Mouse (Mus musculus) layer of hippocampus, adult 2 months (tissue): ENCODE measurements around the gene Slc35g1. TPM values are rescaled to one million over a fixed set of nuclear protein-coding genes. Genes with fewer than 3 reads are reported as not detected.

ENCODE experiments used
- DNase-seq, 2 experiments: peaks; one replicate each; pipeline ENCODE4 v3.0.0; 2022; ENCODE audit warnings: low spot score in 2 of 2
- H3K27ac ChIP-seq: fragments of 200-600 bp; 2 replicates; pipeline ENCODE4 v1.8.1; 2022
- H3K4me3 ChIP-seq: fragments of 200-600 bp; 2 replicates; pipeline ENCODE4 v1.8.1; 2022; ENCODE audit warnings: mild to moderate bottlenecking
- CTCF ChIP-seq: fragments of 200-600 bp; conservative IDR thresholded peaks from 2 replicates; pipeline ENCODE4 v1.8.1; 2022; ENCODE audit warnings: antibody characterized with exemption, mild to moderate bottlenecking, moderate library complexity
- long read RNA-seq, 2 experiments: library from polyadenylated mRNA; stranded (forward); transcript quantifications; one replicate each; pipeline ENCODE4 v2.0.0; 2021; ENCODE audit warnings: borderline mapping rate in 2 of 2
- total RNA-seq, 2 experiments: library from RNA; stranded (reverse); gene quantifications; 2 replicates each; pipeline ENCODE4 v1.2.3; 2021

Gene Slc35g1
- 1 to 10 TPM; 2.4 to 3.1 TPM for total RNA-seq
- long read RNA-seq, experiment 1, partial matches to known transcripts = 0 of 1 reads
- long read RNA-seq, experiment 1, other reads (novel, unspliced or antisense) = 1 of 1 reads
- long read RNA-seq, experiment 2 = 0 reads

GRCm38 (mm10) chr19:38395701-38396632 lies at the start of gene Slc35g1:
Gene Slc35g1 (plus strand): TSS chr19:38395980.
- DNase-seq = peak; percentile 14 to 54
- Histone ChIP-seq H3K4me3 (peak within 1 kb of the TSS; percentile 63), H3K27ac (peak within 1 kb of the TSS; percentile 81)
- TF ChIP-seq CTCF = no peak

DNA sequence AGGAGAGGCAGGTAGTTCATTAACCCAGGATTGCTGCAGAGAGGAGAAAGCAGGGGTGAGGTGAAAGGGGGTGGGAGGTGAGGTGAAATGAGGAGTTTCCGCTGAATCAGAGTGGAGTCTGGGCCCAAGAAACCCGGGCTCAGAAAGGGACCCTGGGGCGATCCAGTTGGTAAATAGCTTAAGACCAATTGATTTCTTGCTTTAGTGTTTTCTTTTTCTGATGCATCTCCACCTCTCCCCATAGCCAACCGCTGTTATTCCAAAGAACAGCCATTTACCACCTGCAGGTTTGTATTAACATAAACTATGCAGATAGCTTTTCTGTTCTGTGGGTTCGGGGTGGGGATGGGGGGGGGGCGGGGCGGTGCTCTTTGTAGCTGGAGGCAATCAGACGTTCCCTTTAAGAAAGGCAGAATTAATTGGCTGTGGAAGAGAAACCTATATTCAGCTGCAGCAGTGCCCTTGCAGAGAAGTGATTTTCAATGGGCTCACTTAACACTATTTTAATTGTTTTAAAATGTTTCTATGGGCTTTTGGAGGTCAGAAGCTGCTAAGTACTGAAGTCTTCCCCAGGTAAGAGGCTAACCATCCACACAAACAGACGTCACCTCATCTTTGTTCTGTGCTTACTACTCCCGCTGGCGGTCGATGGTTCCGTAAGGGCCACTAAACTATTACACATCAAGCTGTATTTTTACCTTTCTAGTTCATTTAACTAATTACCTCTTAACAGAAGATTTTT lies 47.3 kb upstream of the Slc35g1 start:
- no peak for TF ChIP-seq CTCF
- Histone ChIP-seq H3K4me3 (no peak overlapping the region), H3K27ac (no peak overlapping the region)
- no peak for DNase-seq

- no peak for DNase-seq
- no peak for TF ChIP-seq CTCF
- H3K27ac ChIP-seq = no peak overlapping the region
- no peak overlapping the region for H3K4me3 ChIP-seq
Measured at GRCm38 (mm10) chr19:38349013-38349341, 46.8 kb upstream of the Slc35g1 start.

- H3K27ac ChIP-seq = no peak overlapping the region
- TF ChIP-seq CTCF = no peak
- no peak overlapping the region for H3K4me3 ChIP-seq
- DNase-seq = no peak
Measured at GRCm38 (mm10) chr19:38351202-38351601, 44.6 kb upstream of the Slc35g1 start.

DNA sequence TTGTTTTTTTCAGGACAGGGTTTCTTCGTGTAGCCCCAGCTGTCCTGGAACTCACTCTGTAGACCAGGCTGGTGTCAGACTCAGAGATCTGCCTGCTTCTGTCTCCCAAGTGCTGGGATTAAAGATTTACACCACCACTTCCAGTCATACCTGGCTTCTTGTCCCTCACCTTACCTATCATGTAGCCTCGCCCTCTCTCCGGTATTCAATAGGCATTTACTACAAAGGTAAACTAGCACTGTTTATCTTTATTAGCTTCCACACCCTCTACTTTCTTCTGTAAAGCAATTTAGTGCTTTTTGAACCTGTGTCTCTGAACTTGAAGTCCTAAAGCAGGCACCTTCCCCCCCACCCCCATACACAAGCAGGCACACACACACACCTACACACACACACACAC lies 44.1 kb upstream of the Slc35g1 start:
- TF ChIP-seq CTCF = no peak
- Histone ChIP-seq H3K27ac (no peak overlapping the region), H3K4me3 (no peak overlapping the region)
- no peak for DNase-seq

DNA sequence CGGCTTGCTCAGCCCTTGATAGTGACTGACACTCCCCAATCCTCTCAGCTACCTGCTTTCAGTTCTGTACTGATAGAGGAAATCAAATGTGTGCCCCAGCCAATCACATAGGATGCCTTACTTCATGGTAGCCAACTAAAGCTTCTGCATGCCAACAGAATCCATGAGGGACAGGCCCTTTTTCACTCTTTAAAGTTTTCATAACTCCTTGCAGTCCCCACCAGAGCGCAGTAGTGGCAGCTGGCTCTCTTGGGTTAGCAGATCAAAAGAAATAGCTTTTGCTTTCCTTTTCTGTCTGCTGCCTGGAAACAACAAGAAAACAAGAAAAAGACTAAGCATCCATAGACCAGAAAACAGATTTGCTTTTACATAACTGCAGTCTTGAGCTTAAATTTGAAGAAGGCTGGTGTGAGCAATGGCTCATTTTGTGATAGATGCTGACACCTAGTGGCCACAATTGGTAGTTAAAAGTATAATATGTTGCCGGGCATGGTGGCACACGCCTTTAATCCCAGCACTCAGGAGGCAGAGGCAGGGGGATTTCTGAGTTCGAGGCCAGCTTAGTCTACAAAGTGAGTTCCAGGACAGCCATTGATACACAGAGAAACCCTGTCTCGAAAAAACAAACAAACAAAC lies 43.2 kb upstream of the Slc35g1 start:
- peak; percentile 80 for TF ChIP-seq CTCF
- peak overlapping the region; percentile 62 for H3K27ac ChIP-seq
- peak; percentile 41 to 68 for DNase-seq
- H3K4me3 ChIP-seq = no peak overlapping the region

DNA sequence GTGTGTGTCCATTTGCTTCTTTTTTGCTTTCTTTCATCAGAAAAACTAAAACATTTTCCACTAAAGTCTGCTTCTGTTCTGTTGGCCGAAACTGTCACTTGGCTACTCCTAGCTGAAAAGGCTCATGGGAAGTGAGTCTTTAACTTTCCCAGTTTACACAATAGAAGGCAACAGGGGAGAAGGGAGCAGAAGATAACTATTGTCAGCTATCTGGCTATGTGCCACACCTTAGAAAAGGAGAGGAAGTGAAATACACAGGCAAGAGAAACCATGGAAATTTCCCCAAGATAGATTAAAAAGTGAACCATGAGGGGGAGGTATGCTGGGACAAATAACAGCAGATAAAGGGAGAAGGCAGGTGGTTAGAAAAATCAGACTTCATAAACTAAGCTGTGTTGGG lies 41.5 kb upstream of the Slc35g1 start:
- Histone ChIP-seq H3K4me3 (no peak overlapping the region), H3K27ac (no peak overlapping the region)
- TF ChIP-seq CTCF = no peak
- no peak for DNase-seq

DNA sequence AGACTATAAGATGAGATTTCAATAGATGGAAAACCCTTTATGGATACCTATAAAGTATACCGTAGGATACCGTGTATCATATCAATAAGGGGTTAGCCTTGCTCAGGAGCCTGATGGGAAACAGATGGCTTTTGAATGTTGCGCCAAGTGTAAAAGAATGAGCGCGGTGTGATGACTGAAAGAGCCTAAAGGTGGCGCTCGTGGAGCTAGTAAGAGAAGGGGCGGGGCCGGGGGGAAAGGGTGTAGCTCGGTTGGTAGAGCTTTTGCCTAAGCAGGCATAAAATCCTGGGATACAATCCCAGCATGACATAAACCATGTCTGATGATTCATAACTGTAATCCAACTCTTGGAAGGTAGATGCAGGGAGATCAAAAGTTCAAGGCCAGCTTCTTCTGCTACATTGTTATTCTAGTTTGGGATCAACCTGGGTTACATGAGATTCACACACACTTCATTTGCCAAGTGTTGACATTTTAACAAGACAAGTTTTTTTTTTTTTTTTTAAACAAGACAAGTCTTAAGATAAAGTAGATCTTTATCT lies 40.9 kb upstream of the Slc35g1 start:
- no peak for DNase-seq
- no peak overlapping the region for H3K27ac ChIP-seq
- TF ChIP-seq CTCF = peak; percentile 17; the same call in 1 of the 2 replicates
- no peak overlapping the region for H3K4me3 ChIP-seq

DNA sequence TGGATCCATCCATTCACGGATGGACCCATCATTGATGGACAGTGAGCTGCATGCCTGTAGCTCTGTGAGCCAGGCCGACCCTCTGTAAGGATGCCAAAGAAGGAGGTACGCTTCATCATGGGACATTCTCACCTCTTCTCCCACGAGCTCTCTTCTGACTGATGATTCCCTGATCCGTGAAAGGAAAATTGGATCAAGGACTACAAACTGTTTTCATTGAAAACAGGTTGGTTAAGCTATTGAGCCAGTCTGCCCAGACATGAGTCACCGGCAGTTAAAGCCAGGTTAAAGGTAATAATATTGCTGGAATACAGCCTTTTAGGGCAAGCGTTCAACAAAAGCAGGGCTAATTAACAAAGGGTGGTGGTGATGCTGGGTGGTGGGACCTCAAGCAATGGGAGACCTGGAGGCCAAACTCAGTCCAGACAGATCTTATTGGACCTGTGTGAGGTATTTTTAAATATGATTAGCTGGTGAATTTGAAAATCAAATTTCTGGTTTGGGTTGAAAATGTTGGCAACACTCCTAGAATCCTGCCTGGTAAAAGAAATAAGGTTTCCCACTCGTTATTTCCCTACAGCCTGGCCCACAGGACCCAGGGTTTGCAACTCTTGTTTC lies 39.5 kb upstream of the Slc35g1 start:
- no peak overlapping the region for H3K27ac ChIP-seq
- no peak overlapping the region for H3K4me3 ChIP-seq
- TF ChIP-seq CTCF = no peak
- DNase-seq = no peak

GRCm38 (mm10) chr19:38357956-38358623 lies 37.7 kb upstream of the Slc35g1 start:
- no peak for TF ChIP-seq CTCF
- Histone ChIP-seq H3K4me3 (no peak overlapping the region), H3K27ac (no peak overlapping the region)
- no peak for DNase-seq

DNA sequence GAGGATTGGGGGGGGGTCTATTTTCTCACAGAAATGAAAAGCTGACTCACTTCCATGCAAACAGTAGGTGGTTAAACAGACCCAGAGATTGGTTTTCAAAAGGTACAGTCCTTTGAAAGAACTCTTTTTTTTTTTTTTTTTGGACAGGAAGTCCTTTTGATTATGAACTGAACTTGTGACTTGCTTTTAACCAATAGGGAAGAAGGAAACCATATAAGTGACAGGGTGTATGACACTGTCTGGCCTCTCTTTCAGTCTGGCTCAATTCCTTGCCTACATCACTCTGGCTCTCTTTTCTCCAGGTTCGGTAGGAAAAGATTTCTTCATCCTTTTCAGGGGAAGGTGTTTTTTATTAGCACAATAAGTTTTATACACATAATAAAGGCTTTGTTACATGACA lies 36.5 kb upstream of the Slc35g1 start:
- Histone ChIP-seq H3K27ac (no peak overlapping the region), H3K4me3 (no peak overlapping the region)
- no peak for DNase-seq
- TF ChIP-seq CTCF = no peak

- TF ChIP-seq CTCF = no peak
- no peak for DNase-seq
- Histone ChIP-seq H3K4me3 (no peak overlapping the region), H3K27ac (no peak overlapping the region)
Measured at GRCm38 (mm10) chr19:38361850-38362249, 33.9 kb upstream of the Slc35g1 start.
